Mouse (Mus musculus): Measurements from ENCODE around the gene Susd2. TPM values are rescaled to one million over a fixed set of nuclear protein-coding genes. Genes with fewer than 3 reads are reported as not detected.

Susd2 gene
- 3.2 and 3.6 TPM in 2 replicates for polyA plus RNA-seq (2016; fragmentation: Nextera tagmentation; extraction: Ambion mirVana)

- Histone ChIP-seq H3K4me1 (peaks cover 18% of the 10 kb centered on the region), H3K27ac (no peak within 1 kb of the TSS), H3K36me3 (peaks cover 34% of the 10 kb centered on the region), H3K9me3 (no peaks in the 10 kb centered on the region), H3K4me3 (no peak within 1 kb of the TSS), H3K27me3 (replicated peaks) (no peaks in the 10 kb centered on the region; the same call in 1 of the 2 replicates), H3K9ac (no peak within 1 kb of the TSS), H3K4me2 (replicated peaks) (peak within 1 kb of the TSS; percentile 38)
- peak; percentile 56 for ATAC-seq (ENCODE audit: low FRiP score, low read depth)
- 5% methylated on average over 11 of the region's 11 CpGs for WGBS
Measured at GRCm38 (mm10) chr10:75643741-75644343, at the start of gene Susd2. Gene Susd2 (minus strand): TSS chr10:75644008.

DNA sequence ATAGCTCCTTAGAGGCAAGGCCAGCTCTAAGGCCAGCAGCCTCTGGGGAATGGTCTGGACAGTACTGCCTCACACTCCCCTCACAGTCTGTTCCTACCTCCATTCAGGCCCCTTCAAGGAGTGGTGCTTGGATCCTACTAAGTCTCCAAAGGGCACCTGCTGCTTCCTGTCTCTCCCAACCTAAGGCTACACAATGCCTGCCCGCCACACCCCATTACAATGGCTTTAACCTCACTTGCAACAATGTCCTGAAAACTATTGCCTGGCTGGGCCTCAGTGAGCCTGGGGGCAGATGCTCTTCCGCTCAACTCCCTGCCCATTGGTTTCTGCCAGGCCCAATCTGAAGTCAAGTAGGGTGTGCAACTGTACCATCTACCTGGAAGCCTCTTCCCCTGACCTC, 44.8 kb upstream of the Susd2 start:
- peaks cover 64% of the 10 kb centered on the region for H3K36me3 ChIP-seq
- H3K9me3 ChIP-seq: no peaks in the 10 kb centered on the region
- WGBS: 81% methylated on average over 2 of the region's 2 CpGs
- ATAC-seq (ENCODE audit: low FRiP score, low read depth): no peak
- H3K9ac ChIP-seq: no peak overlapping the region
- H3K4me3 ChIP-seq: no peak overlapping the region
- H3K4me1 ChIP-seq: peaks cover 15% of the 10 kb centered on the region
- H3K27ac ChIP-seq: no peak overlapping the region
- H3K4me2 ChIP-seq (replicated peaks): no peak overlapping the region
- no peaks in the 10 kb centered on the region for H3K27me3 ChIP-seq (replicated peaks)

DNA sequence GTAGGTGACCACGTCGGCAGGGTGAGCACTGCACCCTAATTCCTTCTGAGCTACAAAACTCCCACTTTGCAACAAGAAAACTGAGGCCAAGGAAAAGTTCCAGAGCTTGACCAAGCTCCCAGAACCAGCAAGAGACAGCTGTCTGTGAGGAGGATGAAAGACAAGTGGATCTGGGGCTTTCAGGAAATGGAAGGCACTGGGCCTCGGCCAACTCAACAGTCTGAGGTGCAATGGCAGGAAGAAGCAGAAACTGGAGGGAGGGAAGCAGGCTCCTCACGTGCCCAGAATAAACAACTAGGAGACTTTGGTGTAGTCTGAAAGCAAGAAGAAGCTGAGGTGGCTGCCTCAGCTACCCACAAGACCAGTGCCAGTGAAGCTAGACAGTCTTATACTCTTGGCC, 42.9 kb upstream of the Susd2 start:
- no peak for ATAC-seq (ENCODE audit: low FRiP score, low read depth)
- H3K4me1 ChIP-seq: peaks cover 16% of the 10 kb centered on the region
- H3K4me2 ChIP-seq (replicated peaks): no peak overlapping the region
- no peaks in the 10 kb centered on the region for H3K27me3 ChIP-seq (replicated peaks)
- H3K9ac ChIP-seq: no peak overlapping the region
- H3K27ac ChIP-seq: no peak overlapping the region
- 89% methylated on average over 4 of the region's 4 CpGs for WGBS
- no peak overlapping the region for H3K4me3 ChIP-seq
- no peaks in the 10 kb centered on the region for H3K9me3 ChIP-seq
- peaks cover 59% of the 10 kb centered on the region for H3K36me3 ChIP-seq

- peaks cover 51% of the 10 kb centered on the region for H3K36me3 ChIP-seq
- H3K4me3 ChIP-seq: no peak overlapping the region
- peak; percentile 90 for ATAC-seq (ENCODE audit: low FRiP score, low read depth)
- no peaks in the 10 kb centered on the region for H3K9me3 ChIP-seq
- no peaks in the 10 kb centered on the region for H3K27me3 ChIP-seq (replicated peaks)
- 54% methylated on average over 12 of the region's 12 CpGs for WGBS
- H3K27ac ChIP-seq: no peak overlapping the region
- H3K4me1 ChIP-seq: peaks cover 16% of the 10 kb centered on the region
- no peak overlapping the region for H3K4me2 ChIP-seq (replicated peaks)
- no peak overlapping the region for H3K9ac ChIP-seq
Measured at GRCm38 (mm10) chr10:75684035-75685004, 40.5 kb upstream of the Susd2 start.

DNA sequence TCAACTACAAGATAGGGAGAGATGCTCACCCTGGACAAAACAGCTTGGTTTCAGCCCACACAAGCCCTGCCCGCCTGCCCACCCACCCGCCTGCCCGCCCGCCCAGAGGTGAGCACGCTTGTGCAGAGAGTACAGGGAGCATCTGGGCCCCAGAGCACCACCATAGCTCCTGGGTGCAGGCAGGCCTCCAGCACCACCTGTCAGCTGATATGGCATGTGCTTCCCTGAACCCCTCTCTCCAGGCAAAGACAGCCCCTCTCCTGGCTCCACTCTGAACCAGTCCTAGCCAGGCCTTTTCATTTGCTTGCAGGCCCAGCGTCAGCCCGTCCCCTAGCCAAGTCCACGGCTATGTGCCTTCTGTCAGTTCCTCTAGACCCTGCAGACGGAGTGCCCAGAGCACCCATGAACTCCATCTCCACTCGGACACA, 36.8 kb upstream of the Susd2 start:
- WGBS: 92% methylated on average over 10 of the region's 10 CpGs
- no peak overlapping the region for H3K27ac ChIP-seq
- no peaks in the 10 kb centered on the region for H3K27me3 ChIP-seq (replicated peaks)
- no peak overlapping the region for H3K4me2 ChIP-seq (replicated peaks)
- H3K36me3 ChIP-seq: peaks cover 39% of the 10 kb centered on the region
- H3K4me3 ChIP-seq: no peak overlapping the region
- no peak overlapping the region for H3K9ac ChIP-seq
- H3K4me1 ChIP-seq: peaks cover 16% of the 10 kb centered on the region
- H3K9me3 ChIP-seq: no peaks in the 10 kb centered on the region
- no peak for ATAC-seq (ENCODE audit: low FRiP score, low read depth)

DNA sequence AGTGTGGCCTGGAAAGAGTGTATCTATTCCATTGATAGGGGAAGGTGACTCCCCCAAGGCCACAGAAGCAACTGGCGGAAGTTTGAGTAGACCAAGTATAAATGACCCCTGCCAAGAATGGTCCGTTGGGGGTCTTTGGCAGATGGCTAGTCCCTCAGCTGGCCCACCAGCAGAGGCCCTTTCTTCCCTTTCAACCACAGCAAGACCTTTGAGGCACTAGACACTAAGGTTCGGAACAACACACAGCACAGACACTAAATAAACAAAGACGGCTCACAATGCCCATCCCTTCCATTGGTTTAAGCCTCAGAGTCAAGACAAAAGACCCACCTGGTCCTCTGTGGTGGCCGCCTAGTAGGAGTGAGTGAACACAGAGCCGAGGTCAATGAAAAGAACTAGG, 35.4 kb upstream of the Susd2 start:
- 83% methylated on average over 6 of the region's 6 CpGs for WGBS
- peaks cover 6% of the 10 kb centered on the region for H3K4me1 ChIP-seq
- no peak overlapping the region for H3K9ac ChIP-seq
- H3K4me3 ChIP-seq: no peak overlapping the region
- H3K36me3 ChIP-seq: peaks cover 44% of the 10 kb centered on the region
- no peak overlapping the region for H3K4me2 ChIP-seq (replicated peaks)
- no peaks in the 10 kb centered on the region for H3K27me3 ChIP-seq (replicated peaks)
- no peak for ATAC-seq (ENCODE audit: low FRiP score, low read depth)
- no peaks in the 10 kb centered on the region for H3K9me3 ChIP-seq
- H3K27ac ChIP-seq: no peak overlapping the region

DNA sequence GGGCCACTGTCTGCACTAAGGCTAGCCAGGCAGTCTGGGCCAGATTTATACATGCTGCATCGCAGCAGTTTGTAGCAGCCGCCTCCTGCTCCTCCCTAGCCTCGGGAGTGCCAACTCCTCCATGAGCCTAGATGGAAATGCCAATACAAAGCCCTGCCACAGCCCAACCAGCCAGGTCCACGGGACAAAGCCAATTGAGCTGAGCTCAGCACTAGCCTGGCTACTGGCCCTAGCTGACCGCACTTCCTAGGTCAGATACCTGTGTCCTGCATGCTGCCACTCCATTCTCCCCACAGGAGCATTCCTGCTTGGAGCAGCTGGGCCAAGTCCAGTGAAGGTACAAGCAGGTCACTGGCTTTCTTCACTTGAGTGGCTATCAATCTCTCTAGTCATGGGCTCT, 34.2 kb upstream of the Susd2 start:
- Histone ChIP-seq H3K4me2 (replicated peaks) (no peak overlapping the region), H3K27me3 (replicated peaks) (no peaks in the 10 kb centered on the region), H3K4me3 (no peak overlapping the region), H3K27ac (no peak overlapping the region), H3K9me3 (no peaks in the 10 kb centered on the region), H3K4me1 (no peaks in the 10 kb centered on the region), H3K9ac (no peak overlapping the region), H3K36me3 (peaks cover 39% of the 10 kb centered on the region)
- 90% methylated on average over 5 of the region's 5 CpGs for WGBS
- no peak for ATAC-seq (ENCODE audit: low FRiP score, low read depth)

DNA sequence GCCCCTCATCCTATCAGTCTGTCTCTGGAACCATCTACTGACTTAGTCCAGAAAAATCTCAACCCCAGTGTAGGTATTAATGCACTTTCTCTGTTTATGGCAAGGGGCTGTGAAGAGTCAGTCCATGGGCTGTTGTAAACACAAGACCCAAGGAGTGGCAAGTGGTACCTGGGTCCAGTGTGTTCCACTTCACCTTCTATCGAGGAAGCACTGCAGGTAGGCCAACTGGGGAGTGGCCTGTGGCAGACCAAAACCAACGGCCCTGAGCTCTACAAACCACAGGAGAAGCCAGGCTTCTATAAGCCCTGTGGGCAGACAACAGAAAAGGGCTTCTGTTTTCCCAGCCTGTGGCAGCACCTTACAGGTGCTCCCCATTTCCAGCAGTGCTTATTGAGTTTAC, 33.8 kb upstream of the Susd2 start:
- 88% methylated on average over 2 of the region's 2 CpGs for WGBS

DNA sequence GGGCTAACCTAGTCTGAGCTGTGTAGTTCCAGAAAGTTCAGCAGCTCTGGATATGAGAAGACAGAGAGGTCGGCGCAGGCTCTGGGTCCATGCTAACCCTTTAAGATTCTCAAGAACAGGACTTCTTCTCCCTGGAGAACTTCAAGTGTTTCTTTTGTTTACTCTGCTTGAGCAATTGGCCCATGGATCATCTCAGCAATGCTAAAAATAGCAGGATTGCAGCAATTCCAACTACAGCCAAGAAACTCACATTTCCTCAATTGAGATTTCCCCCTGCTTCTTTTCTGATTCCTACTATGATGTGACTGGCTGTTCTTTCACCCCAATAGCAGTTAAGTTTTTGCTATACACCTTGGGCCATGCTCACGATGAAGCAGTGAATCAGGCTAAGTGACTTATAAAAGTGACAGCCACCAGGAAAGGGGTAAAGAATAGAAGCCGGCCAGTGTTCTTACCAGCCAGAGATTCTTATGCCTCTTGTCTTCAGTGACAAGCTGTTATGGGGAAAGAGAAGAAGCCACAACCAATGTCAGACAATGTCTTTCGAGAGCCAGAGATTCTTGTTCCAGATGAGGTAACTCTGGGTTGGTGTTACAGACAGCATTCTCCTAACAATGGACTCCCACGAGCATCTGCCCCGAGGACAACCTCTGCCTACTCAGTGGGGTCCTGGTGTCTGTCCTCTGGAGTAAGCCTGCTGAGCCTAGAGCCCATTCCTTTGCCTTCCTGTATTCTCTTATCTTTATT, 33.2 kb upstream of the Susd2 start:
- WGBS: 86% methylated on average over 7 of the region's 7 CpGs
- Histone ChIP-seq H3K36me3 (peaks cover 33% of the 10 kb centered on the region), H3K4me1 (no peaks in the 10 kb centered on the region), H3K9me3 (no peaks in the 10 kb centered on the region), H3K27me3 (replicated peaks) (no peaks in the 10 kb centered on the region), H3K4me2 (replicated peaks) (no peak overlapping the region), H3K4me3 (no peak overlapping the region), H3K9ac (no peak overlapping the region), H3K27ac (no peak overlapping the region)
- no peak for ATAC-seq (ENCODE audit: low FRiP score, low read depth)

More for the DNA sequence above, 33.8 kb upstream of the Susd2 start:
- peaks cover 36% of the 10 kb centered on the region for H3K36me3 ChIP-seq
- no peak overlapping the region for H3K27ac ChIP-seq
- H3K27me3 ChIP-seq (replicated peaks): no peaks in the 10 kb centered on the region
- no peaks in the 10 kb centered on the region for H3K9me3 ChIP-seq
- H3K4me3 ChIP-seq: no peak overlapping the region
- no peak for ATAC-seq (ENCODE audit: low FRiP score, low read depth)
- no peaks in the 10 kb centered on the region for H3K4me1 ChIP-seq
- H3K9ac ChIP-seq: no peak overlapping the region
- H3K4me2 ChIP-seq (replicated peaks): no peak overlapping the region

GRCm38 (mm10) chr10:75676286-75676685, 32.5 kb upstream of the Susd2 start:
- 97% methylated on average over 2 of the region's 2 CpGs for WGBS
- H3K9ac ChIP-seq: no peak overlapping the region
- peaks cover 31% of the 10 kb centered on the region for H3K36me3 ChIP-seq

GRCm38 (mm10) chr10:75675594-75675993, 31.8 kb upstream of the Susd2 start:
- ATAC-seq (ENCODE audit: low FRiP score, low read depth): no peak
- H3K36me3 ChIP-seq: peaks cover 32% of the 10 kb centered on the region
- H3K27ac ChIP-seq: no peak overlapping the region
- no peak overlapping the region for H3K4me3 ChIP-seq
- 87% methylated on average over 8 of the region's 8 CpGs for WGBS
- H3K9me3 ChIP-seq: no peaks in the 10 kb centered on the region
- no peak overlapping the region for H3K4me2 ChIP-seq (replicated peaks)
- H3K27me3 ChIP-seq (replicated peaks): no peaks in the 10 kb centered on the region
- no peaks in the 10 kb centered on the region for H3K4me1 ChIP-seq
- H3K9ac ChIP-seq: no peak overlapping the region

More at GRCm38 (mm10) chr10:75676286-75676685, 32.5 kb upstream of the Susd2 start:
- Histone ChIP-seq H3K27me3 (replicated peaks) (no peaks in the 10 kb centered on the region), H3K9me3 (no peaks in the 10 kb centered on the region), H3K4me2 (replicated peaks) (no peak overlapping the region), H3K4me3 (no peak overlapping the region), H3K4me1 (no peaks in the 10 kb centered on the region), H3K27ac (no peak overlapping the region)
- ATAC-seq (ENCODE audit: low FRiP score, low read depth): no peak

- peaks cover 12% of the 10 kb centered on the region for H3K27me3 ChIP-seq (replicated peaks)
- 91% methylated on average over 1 of the region's 1 CpGs for WGBS
- H3K4me3 ChIP-seq: no peak overlapping the region
- no peak for ATAC-seq (ENCODE audit: low FRiP score, low read depth)
- H3K9ac ChIP-seq: no peak overlapping the region
- no peak overlapping the region for H3K4me2 ChIP-seq (replicated peaks)
- no peaks in the 10 kb centered on the region for H3K9me3 ChIP-seq
- H3K36me3 ChIP-seq: peaks cover 13% of the 10 kb centered on the region
- peaks cover 21% of the 10 kb centered on the region for H3K4me1 ChIP-seq
- H3K27ac ChIP-seq: no peak overlapping the region
Measured at GRCm38 (mm10) chr10:75669936-75670335, 26.1 kb upstream of the Susd2 start.

Data from neural tube, embryonic 12.5 days (tissue).